ENCODE assay signal across 26 mouse cellular contexts in genomic region chr19:14668512-14669181, GRCm38 (mm10).
DNase-seq lines count a peak whose midpoint lies in the region; ATAC-seq and TF ChIP-seq lines count a peak whose summit lies in the region.
"Had no signal": no experiment of that assay in that cellular context is flagged by ENCODE, and none has a peak within 500 bp of the region (broad histone marks: within the 10 kb centered on the region; RNA-seq: fewer than 3 reads in every experiment).

No protein-coding gene starts in this region.

- no peak overlapping the region for H3K4me3 ChIP-seq in intestine, postnatal 0 days (ENCODE audit: low read depth, low read length)
- no peak overlapping the region for H3K4me3 ChIP-seq in intestine, embryonic 15.5 days (replicated peaks)
- no peak overlapping the region for H3K4me3 ChIP-seq in bone marrow macrophage, adult 2 months (ENCODE audit: insufficient read depth, low read length)
- H3K4me3 ChIP-seq in macrophage (ENCODE audit: inconsistent target), result no peak overlapping the region
- no peak overlapping the region for H3K4me3 ChIP-seq in kidney, embryonic 14.5 days (ENCODE audit: low read length)
- H3K4me3 ChIP-seq in forebrain, embryonic 16.5 days (replicated peaks; ENCODE audit: low read length), result no peak overlapping the region
- H3K4me3 ChIP-seq: forebrain, embryonic 12.5 days; heart, adult 2 months; heart, embryonic 12.5 days; hindbrain, embryonic 15.5 days; layer of hippocampus, adult 2 months; left cerebral cortex, adult 2 months; limb, embryonic 12.5 days; lung, embryonic 15.5 days; midbrain, embryonic 13.5 days had no signal

- ATAC-seq in intestine, postnatal 0 days, result 0 out of 2 replicates have a peak, but pooled peaks have one; percentile 46
- ATAC-seq in intestine, embryonic 15.5 days, result no peak
- no peak for ATAC-seq in kidney, embryonic 14.5 days (ENCODE audit: low FRiP score, low TSS enrichment)
- ATAC-seq in forebrain, embryonic 16.5 days, result no peak
- ATAC-seq: midbrain, embryonic 13.5 days had no signal

- no peaks in the 10 kb centered on the region for H3K36me3 ChIP-seq in intestine, postnatal 0 days (ENCODE audit: control insufficient read depth, insufficient read depth)
- H3K36me3 ChIP-seq in intestine, embryonic 15.5 days, result no peaks in the 10 kb centered on the region
- no peaks in the 10 kb centered on the region for H3K36me3 ChIP-seq in macrophage (ENCODE audit: inconsistent target)
- no peaks in the 10 kb centered on the region for H3K36me3 ChIP-seq in splenic B cell, adult 2 months (ENCODE audit: control insufficient read depth, insufficient read depth, low read length, poor library complexity, severe bottlenecking)
- H3K36me3 ChIP-seq in kidney, embryonic 14.5 days (ENCODE audit: control insufficient read depth, insufficient read depth, low read length), result no peaks in the 10 kb centered on the region
- no peaks in the 10 kb centered on the region for H3K36me3 ChIP-seq in forebrain, embryonic 16.5 days (ENCODE audit: control insufficient read depth, insufficient read depth)
- H3K36me3 ChIP-seq: forebrain, embryonic 12.5 days; heart, embryonic 12.5 days; hindbrain, embryonic 15.5 days; limb, embryonic 12.5 days; lung, embryonic 15.5 days; midbrain, embryonic 13.5 days had no signal

- no peak for TF ChIP-seq POLR2A in bone marrow macrophage, adult 2 months (IDR thresholded peaks at IDR 0.05; ENCODE audit: borderline replicate concordance, low read depth, low read length)

- DNase-seq in splenic B cell, adult 2 months (ENCODE audit: low read depth, low spot score), result peak; percentile 6
- DNase-seq in urinary bladder, postnatal 10 days (ENCODE audit: low spot score), result no peak
- DNase-seq: adrenal gland, postnatal 14 days; cerebellum, adult 11-12 months; cerebellum, adult 9-11 months; gastrocnemius, postnatal 36 days; heart, adult 2 months; heart, postnatal 4 days; kidney, adult 9 months; kidney, postnatal 25 days; right cerebral cortex, postnatal 4 days; thymus, adult 2 months had no signal

- no peak overlapping the region for H3K27ac ChIP-seq in intestine, postnatal 0 days (ENCODE audit: low read depth, low read length)
- no peak overlapping the region for H3K27ac ChIP-seq in intestine, embryonic 15.5 days
- peak overlapping the region; percentile 65 for H3K27ac ChIP-seq in bone marrow macrophage, adult 2 months (ENCODE audit: insufficient read depth, low read depth, low read length)
- peak overlapping the region; percentile 19; the same call in 1 of the 2 replicates for H3K27ac ChIP-seq in macrophage
- no peak overlapping the region for H3K27ac ChIP-seq in kidney, embryonic 14.5 days (ENCODE audit: low read depth, low read length)
- H3K27ac ChIP-seq in forebrain, embryonic 16.5 days (ENCODE audit: low read length), result no peak overlapping the region
- H3K27ac ChIP-seq: forebrain, embryonic 12.5 days; heart, adult 2 months; hindbrain, embryonic 15.5 days; layer of hippocampus, adult 2 months; left cerebral cortex, adult 2 months; limb, embryonic 12.5 days; lung, embryonic 15.5 days; midbrain, embryonic 13.5 days had no signal

- no peaks in the 10 kb centered on the region for H3K79me2 ChIP-seq in macrophage (ENCODE audit: inconsistent target)

- no peak overlapping the region for H3K9ac ChIP-seq in intestine, postnatal 0 days (ENCODE audit: low read depth, low read length)
- H3K9ac ChIP-seq in intestine, embryonic 15.5 days, result no peak overlapping the region
- no peak overlapping the region for H3K9ac ChIP-seq in kidney, embryonic 14.5 days (ENCODE audit: low read depth, low read length)
- no peak overlapping the region for H3K9ac ChIP-seq in forebrain, embryonic 16.5 days (replicated peaks; ENCODE audit: low read depth, low read length)
- H3K9ac ChIP-seq: forebrain, embryonic 12.5 days; heart, embryonic 12.5 days; hindbrain, embryonic 15.5 days; limb, embryonic 12.5 days; lung, embryonic 15.5 days; midbrain, embryonic 13.5 days had no signal

- no peak for TF ChIP-seq CTCF in intestine, postnatal 0 days (IDR thresholded peaks at IDR 0.05; ENCODE audit: low read depth)
- no peak for TF ChIP-seq CTCF in bone marrow macrophage, adult 2 months (IDR thresholded peaks at IDR 0.05; ENCODE audit: low read depth, low read length)

- H3K9me3 ChIP-seq in intestine, postnatal 0 days (ENCODE audit: control insufficient read depth), result no peaks in the 10 kb centered on the region
- H3K9me3 ChIP-seq in intestine, embryonic 15.5 days, result no peaks in the 10 kb centered on the region
- no peaks in the 10 kb centered on the region for H3K9me3 ChIP-seq in kidney, embryonic 14.5 days (ENCODE audit: control insufficient read depth, low read length)
- H3K9me3 ChIP-seq in forebrain, embryonic 16.5 days (ENCODE audit: control insufficient read depth, low read length), result no peaks in the 10 kb centered on the region
- H3K9me3 ChIP-seq: forebrain, embryonic 12.5 days; heart, embryonic 12.5 days; hindbrain, embryonic 15.5 days; limb, embryonic 12.5 days; lung, embryonic 15.5 days; midbrain, embryonic 13.5 days had no signal

- H3K27me3 ChIP-seq in intestine, postnatal 0 days (replicated peaks; ENCODE audit: control insufficient read depth, insufficient read depth, low read length), result no peaks in the 10 kb centered on the region
- H3K27me3 ChIP-seq in intestine, embryonic 15.5 days (replicated peaks), result no peaks in the 10 kb centered on the region
- no peaks in the 10 kb centered on the region for H3K27me3 ChIP-seq in splenic B cell, adult 2 months (ENCODE audit: control insufficient read depth, insufficient read depth, low read length, poor library complexity, severe bottlenecking)
- no peaks in the 10 kb centered on the region for H3K27me3 ChIP-seq in kidney, embryonic 14.5 days (ENCODE audit: control insufficient read depth, insufficient read depth, low read length)
- no peaks in the 10 kb centered on the region for H3K27me3 ChIP-seq in forebrain, embryonic 16.5 days (replicated peaks; ENCODE audit: control insufficient read depth, insufficient read depth, low read length)
- H3K27me3 ChIP-seq: heart, embryonic 12.5 days; hindbrain, embryonic 15.5 days; limb, embryonic 12.5 days; lung, embryonic 15.5 days had no signal

- no peaks in the 10 kb centered on the region for H3K4me1 ChIP-seq in intestine, postnatal 0 days (replicated peaks; ENCODE audit: control insufficient read depth, insufficient read depth, low read length)
- H3K4me1 ChIP-seq in intestine, embryonic 15.5 days (replicated peaks), result no peaks in the 10 kb centered on the region
- peaks cover 13% of the 10 kb centered on the region for H3K4me1 ChIP-seq in bone marrow macrophage, adult 2 months (ENCODE audit: control insufficient read depth, insufficient read depth, low read length)
- H3K4me1 ChIP-seq in kidney, embryonic 14.5 days (ENCODE audit: control insufficient read depth, insufficient read depth, low read length), result no peaks in the 10 kb centered on the region
- H3K4me1 ChIP-seq in forebrain, embryonic 16.5 days (replicated peaks; ENCODE audit: control insufficient read depth, insufficient read depth, low read length), result peaks cover 10% of the 10 kb centered on the region
- H3K4me1 ChIP-seq: heart, embryonic 12.5 days; hindbrain, embryonic 15.5 days had no signal

- H3K4me2 ChIP-seq in intestine, postnatal 0 days (replicated peaks; ENCODE audit: low read depth), result no peak overlapping the region
- no peak overlapping the region for H3K4me2 ChIP-seq in intestine, embryonic 15.5 days (replicated peaks)
- H3K4me2 ChIP-seq in kidney, embryonic 14.5 days (replicated peaks; ENCODE audit: low read depth, low read length), result no peak overlapping the region
- H3K4me2 ChIP-seq in forebrain, embryonic 16.5 days (ENCODE audit: low read length), result no peak overlapping the region
- H3K4me2 ChIP-seq: forebrain, embryonic 12.5 days; heart, embryonic 12.5 days; hindbrain, embryonic 15.5 days; limb, embryonic 12.5 days; lung, embryonic 15.5 days; midbrain, embryonic 13.5 days had no signal

- WGBS in intestine, postnatal 0 days, result 57% methylated on average over 4 of the region's 4 CpGs
- WGBS in intestine, embryonic 15.5 days, result 80% methylated on average over 4 of the region's 4 CpGs
- 23% methylated on average over 4 of the region's 4 CpGs for WGBS in macrophage (ENCODE audit: missing documents)
- WGBS in kidney, embryonic 14.5 days, result 81% methylated on average over 3 of the region's 4 CpGs
- WGBS in forebrain, embryonic 16.5 days, result 96% methylated on average over 3 of the region's 4 CpGs

Comparison
In these comparisons a context has a peak if more than half of its experiments do, and no peak if none do; other contexts are left out.
1. H3K27ac ChIP-seq: peak in bone marrow macrophage, adult 2 months (single experiment) and macrophage (single experiment); none in intestine, postnatal 0 days (single experiment), intestine, embryonic 15.5 days (single experiment), kidney, embryonic 14.5 days (single experiment) and forebrain, embryonic 16.5 days (single experiment).